Mouse (Mus musculus) mesoderm, embryonic 11.5 days (tissue): Measurements from ENCODE around the gene Prss32.
"Not testable (repeated sequence)": the region's sequence is repeated elsewhere in the genome, so short reads cannot be mapped to it uniquely, and the experiment has no call there.

Experiments
- DNase-seq: peaks from one replicate; pipeline ENCODE4 v3.0.0-alpha.2; 2012; ENCODE audit warnings: low read depth, low spot score

Prss32 gene

DNA sequence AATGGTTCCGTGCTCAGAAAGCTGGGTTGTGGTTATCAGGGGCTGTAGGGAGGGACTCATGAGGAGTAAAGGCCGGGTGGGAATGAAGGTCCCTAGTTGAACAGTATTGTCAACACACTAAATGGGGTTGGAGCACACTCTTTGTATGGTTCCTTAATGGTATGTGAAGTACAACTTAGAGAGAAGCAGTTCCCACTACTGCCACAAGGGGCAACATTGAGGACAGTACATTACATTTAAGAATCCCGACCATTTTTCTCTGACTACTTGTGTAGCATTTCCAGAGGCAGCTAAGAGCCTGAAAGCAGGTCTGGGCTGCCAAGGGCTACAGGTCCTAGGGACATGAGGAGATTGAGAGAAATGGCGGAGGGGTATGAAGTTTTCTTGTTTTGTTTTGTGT is 2.5 kb upstream of the Prss32 start:
- DNase-seq: peak; percentile 83

DNA sequence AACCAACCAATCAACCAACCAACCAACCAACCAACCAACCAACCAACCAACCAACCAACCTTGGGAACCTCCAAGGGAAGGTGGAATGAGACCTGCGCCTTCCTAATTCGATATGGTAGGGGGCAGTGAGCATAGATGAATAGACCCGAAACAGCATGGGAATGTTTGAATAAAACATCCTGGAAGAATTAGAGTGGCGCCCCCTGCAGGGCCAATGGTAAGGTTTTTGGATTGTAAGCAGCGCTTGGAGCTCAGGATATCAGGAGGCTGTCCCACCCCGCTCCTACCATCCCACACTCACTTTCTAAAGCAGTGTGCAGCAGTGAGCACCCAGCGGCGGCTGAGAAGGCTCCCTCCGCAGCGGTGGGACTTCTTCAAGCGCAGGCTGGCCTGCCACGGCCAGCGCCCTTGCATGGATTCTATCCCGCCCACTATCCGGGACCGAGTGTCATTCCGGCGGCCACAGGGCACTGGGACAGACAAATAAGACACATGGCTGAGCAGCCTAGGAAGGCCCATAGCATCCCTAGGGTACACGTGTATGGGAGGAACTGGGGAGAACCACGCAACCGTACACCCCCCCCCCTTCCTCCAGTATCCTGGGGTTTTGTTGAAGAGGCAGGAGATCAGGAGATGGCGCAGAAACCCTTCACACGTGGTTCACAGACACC is 379 bp upstream of the Prss32 start:
- peak; percentile 41 for DNase-seq

DNA sequence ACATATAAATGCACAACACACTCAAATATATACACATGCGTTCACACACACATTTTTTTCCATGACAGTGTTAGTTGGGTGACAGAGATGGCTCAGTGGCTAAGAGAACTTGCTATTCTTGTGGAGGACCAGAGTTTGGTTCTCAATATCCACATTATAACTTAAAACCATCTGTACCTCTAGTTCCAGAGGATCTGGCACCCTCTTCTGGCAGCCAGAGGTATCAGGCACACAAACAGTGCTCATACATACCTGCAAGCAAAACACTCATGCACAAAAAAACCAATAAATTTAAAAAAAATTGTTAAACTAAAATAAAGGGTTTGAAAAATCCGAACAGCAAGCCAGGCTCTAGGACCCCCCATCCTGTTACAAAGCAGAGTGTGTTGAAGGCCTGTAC is 6.4 kb downstream of the Prss32 start:
- no peak for DNase-seq

DNA sequence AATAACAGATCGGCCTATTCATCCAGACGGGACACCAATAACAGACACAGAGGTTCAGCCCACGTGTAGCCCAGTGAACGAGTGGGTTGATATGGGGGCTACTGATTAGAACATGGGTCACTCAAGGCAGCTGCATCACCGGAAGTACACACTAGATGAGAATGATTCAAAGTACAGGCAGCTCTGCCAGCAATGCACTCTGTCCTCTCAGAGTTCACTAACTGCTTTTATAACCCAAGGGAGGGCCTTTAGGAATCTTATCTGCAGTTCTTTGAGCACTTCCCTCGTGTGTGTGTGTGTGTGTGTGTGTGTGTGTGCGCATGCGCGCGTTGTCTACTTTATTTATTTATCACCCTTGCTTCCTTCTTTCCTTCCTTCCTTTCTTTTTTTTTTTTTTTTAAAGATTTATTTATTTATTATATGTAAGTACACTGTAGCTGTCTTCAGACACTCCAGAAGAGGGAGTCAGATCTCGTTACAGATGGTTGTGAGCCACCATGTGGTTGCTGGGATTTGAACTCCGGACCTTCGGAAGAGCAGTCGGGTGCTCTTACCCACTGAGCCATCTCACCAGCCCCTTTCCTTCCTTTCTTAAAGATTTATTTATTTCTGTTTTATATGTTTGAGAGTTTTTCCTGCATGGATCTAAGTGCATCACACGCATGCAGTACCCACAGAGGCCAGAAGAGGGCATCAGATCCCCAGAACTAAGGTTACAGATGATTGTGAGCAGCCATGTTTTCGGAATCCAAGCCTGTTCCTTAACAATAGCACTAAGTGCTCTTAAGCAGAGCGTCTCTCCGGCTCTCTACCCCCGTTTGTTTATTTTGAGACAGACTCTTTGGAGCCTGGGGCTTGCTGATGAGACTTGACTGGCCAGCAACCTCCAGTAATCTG is 7.4 kb downstream of the Prss32 start:
- peak; percentile 73 for DNase-seq

DNA sequence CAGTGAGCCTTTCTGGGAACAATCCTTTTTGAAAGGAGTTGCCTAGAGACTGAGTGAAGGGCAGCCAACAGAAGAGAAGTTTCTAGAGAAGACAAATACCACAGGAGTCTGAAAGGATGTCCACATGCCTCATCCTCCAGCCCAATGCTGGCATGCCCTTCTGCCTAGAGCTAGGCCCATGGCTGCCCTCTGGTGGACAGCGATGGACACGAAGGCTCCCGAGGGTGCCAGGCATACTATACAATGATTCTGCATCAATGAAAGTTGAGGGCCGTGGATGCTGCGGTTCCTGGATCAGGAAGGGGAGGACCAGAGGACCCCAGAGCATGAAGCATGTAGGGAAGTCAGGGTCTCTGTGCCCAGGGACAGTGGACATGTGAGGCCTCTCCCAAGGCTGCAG is 9.6 kb downstream of the Prss32 start:
- peak; percentile 53 for DNase-seq

DNA sequence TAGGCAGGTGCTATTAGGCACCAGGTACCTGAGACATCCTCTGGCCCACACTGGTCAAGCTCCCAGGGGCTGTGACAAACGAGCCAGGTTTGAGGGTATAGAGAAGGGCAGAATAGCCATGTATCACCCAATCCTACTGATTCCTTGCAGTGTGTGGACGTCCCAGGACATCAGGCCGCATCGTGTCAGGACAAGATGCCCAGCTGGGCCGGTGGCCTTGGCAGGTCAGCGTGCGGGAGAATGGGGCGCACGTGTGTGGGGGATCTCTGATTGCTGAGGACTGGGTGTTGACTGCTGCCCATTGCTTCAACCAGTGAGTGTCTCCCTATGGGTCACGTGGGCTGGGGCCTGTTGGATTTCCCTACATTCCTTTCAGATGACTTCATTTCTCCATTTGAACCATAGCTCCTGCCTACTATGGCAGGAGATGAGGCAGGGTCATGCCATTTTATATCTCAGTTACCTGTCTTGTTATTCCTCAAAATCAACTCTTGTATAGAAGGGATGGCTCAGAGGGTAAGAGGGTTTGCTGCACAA is 10.6 kb downstream of the Prss32 start:
- DNase-seq: no peak

DNA sequence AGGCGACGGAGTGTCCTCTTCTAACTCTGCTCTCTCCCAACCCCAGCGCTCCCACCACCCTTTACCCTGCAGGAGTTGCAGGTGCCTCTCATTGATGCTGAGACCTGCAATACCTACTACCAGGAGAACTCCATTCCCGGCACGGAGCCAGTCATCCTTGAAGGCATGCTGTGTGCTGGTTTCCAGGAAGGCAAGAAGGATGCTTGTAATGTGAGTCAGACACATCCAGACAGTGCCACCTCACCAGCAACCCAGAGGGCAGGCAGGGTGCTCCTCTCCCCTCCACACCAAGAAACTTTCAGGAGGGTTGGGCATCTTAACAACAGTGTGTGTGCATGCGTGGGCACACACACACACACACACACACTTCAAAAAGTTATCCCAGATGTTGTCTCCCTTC is 13.5 kb downstream of the Prss32 start:
- DNase-seq: no peak

DNA sequence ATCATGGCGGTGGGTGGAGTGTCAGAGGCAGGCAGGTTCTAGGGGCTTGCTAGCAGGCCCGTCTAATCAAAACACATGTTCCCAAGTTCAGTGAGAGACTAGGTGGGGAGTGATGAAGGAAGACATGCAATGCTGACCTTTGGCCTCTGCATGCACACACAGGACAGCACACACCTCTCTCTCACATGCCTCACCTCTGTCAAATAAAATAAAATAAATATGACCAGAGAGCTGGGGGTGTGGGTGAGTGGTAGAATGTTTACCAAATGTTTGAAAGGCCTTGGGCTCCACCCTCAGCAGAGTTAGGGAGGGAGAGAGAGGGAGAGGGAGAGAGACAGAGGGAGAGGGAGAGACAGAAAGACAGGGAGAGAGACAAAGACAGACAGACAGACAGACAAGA is 14.3 kb downstream of the Prss32 start:
- no peak for DNase-seq

DNA sequence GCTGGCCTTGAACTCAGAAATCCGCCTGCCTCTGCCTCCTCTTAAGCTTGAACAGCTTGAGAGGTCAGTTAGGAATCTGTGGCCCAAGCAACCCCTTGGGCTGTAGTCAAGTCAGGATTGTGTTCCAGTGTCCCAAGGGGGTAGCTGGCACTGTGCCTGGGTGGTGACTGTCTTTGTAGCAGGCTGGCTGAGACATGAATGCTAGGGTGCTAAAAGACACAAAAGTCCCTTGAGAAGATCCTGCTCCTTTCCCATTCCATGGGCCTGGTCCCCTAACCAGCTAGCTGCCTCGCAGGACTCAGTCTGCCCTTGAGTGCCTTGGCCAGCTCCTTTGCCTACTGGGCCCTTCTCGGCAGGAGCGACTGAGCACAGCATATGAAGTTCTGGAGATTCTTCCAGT is 19.3 kb downstream of the Prss32 start:
- DNase-seq: no peak

DNA sequence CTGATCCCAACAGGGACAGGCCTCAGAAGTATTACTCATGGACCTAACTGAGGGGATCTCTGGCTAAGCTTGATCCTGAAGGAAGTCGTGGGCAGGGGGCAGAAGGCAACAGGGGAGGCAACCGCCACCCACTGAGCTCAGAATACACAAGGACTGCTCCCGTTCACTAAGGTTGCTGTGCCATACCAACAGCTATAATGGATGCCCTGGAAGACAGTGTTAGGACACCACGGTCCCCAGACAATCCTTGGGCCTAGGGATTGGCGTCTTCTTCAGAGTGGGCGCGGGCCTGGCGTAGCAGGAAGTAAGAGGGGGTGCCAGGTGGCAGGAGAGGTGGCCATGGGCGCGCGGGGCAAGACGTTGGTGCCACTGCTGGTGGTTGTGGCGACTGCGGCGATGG is 24.1 kb downstream of the Prss32 start, which contains the start of gene Prss21:
Prss21 (plus strand) TSS at position 301 of the 400 bp plus-strand sequence.
- no peak for DNase-seq

DNA sequence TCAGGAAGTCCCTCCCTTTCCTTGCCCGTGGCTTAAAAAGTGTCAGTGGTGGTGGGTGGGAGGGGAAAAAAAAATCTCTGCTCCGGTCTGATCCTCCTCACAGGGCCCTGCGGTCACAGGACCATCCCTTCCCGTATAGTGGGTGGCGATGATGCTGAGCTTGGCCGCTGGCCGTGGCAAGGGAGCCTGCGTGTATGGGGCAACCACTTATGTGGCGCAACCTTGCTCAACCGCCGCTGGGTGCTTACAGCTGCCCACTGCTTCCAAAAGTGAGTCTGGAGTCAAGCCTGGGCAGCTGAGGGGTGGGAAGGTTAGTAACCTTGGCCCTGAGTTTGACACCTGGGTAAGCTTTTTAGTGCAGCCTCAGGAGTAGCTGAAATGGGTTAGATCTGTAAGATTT is 24.9 kb downstream of the Prss32 start:
- no peak for DNase-seq

DNA sequence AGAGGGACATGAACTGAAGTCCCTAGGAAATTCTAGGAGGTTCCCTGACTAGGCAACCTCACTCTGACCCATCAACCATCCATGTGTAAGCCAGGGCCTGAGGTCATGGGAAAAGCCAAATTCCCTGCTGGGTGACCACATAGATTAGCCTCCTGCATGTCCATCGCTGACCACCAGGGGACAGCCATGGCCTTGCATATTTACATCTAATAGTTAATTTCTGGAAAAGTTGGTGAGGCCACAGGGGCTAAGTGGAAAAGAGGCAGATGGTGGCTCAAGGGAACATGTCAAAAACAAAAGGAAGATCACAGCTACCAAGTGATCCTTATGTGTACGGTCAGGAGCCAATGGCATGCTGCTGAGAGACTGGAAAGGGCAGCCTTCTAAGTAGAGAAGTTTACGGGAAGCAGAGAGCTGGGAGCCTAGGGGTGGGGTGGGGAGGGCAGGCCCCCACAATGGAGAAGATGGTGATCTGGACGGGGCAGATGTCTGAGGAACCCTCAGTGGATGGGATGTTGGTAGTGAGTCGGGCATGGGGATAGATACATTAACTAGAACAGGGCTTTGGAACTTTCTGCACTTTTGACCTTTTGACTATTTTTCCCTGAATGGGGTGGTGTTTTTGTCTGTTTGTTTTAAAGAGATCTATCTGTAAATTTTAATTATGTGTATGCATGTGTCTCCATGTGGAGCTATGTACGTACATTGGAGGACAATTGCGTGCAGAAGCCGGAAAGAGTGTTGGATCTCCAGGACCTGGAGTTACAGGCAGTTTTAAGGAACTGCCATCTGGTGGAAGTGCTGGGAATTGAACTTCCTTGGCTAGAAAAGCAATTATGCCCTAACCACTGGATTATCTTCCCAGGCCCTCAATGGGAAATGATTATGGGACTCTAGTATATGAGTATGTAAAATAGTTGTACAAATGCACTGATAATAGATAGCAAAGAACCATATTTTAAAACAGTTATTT is 30.5 kb downstream of the Prss32 start:
- DNase-seq: peak; percentile 68

DNA sequence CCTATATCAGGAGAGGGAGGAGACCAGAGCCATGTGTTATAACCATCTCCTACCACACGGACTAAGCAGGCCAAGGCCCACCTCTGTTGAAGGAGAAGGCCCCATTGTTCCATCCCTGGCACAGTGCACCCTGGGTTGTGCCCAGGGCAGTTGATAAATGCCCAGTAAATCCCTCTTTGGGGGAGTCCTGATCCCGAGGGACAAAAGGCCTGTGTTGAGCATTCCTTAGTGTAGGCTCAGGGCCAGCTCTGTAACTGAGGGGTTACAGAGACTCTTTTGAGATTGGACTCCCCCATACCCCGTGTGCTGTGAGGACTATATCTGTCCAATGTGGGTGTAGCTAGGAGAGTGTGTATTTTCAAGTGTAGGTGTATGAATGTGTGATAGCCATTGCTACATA is 33.1 kb downstream of the Prss32 start:
- no peak for DNase-seq

DNA sequence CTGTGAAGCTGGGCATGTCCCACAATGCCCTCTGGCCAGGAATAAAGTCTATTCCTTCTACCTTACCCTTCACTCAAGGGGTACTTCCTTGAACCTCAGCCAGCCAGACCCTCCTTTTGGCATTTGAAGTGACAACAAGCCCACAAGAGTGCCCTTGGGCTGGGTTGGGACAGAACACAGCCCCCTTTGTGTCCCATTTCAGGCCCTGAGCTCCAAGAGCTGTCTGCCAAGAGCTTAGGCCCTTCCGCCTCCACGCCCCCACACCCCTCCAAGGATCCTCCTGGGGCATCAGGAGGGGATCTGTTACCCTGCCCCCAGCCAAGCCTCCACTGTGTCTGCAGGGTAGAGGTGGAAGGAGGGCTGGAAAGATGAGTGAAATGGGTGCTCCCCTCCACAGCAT is 33.5 kb downstream of the Prss32 start:
- DNase-seq: no peak

DNA sequence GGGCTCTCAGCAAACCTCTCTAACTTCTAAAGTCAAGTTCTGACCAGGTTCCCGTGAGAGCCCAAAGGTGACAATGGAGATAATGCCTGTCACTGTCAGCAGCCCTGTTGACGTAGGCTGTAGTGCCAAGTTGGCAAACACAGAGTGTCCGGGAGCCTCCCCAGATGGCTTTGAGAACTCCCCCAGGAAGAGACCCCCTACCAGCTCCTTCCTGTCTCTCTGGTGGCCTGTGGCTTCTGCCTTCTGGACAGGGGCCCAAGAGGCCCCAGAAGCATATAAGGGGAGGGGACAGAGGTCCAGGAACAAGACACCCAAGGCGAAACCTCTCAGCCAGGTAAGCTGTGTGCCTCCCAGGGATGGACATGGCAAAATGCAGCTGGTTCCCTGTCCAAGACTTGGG is 36.9 kb downstream of the Prss32 start, which contains the start of the genes Dcpp1 and Dcpp2:
Dcpp1 (plus strand) TSS at position 301 of the 400 bp plus-strand sequence.
Dcpp2 (plus strand) TSS at position 305 of the 400 bp plus-strand sequence.
- not testable (repeated sequence) for DNase-seq
